Mouse (Mus musculus): Measurements from ENCODE around the gene Rhbdd3. TPM values are rescaled to one million over a fixed set of nuclear protein-coding genes. Genes with fewer than 3 reads are reported as not detected.

Gene Rhbdd3
- 48.0 and 67.1 TPM in 2 replicates for total RNA-seq (2014; rRNA removed)
- polyA plus RNA-seq (2015; fragmentation: Nextera tagmentation; extraction: Ambion mirVana): 50.4 and 54.6 TPM in 2 replicates

DNA sequence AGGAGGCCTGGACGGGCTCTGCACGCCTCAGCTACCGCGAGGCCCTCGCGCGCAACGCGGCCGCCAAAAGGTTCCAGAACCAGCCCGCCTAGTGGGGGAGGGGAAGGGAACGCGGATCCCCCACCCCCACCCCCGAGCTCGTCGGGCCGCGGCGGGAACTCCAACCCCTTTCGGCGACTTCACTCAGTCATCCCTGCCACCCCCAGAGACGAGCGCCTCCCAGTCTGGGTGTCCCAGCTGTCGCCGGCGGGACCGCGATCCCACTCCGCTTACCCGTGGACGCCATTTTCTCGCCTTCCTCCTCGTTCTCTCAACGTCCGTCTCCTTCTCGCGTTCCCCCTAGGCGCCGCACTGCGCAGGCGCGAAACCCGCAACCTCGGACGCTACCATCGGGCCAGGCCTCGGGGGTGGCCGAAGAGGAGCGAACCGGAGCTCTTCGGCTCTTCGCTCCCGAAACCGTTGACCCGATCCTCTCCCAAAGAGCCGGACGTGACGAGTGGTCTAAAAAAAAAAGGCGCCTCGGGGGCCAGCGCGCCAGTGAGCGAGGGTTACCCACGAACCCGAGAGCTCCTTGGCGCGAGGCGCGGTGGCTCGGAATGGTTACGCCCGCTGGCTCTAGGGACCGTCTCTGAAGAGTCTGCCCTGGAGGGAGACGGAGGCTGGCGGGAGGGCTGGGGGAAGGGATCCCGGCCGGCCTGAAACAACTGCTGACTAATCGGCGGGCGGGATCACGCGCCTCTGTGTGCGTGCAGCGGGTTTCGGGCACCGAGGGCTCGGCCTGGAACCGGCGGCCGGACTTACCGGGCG lies at the start of gene Rhbdd3, which contains the start of gene Ewsr1:
TSS of gene Rhbdd3 (plus strand) at position 191 of the 807 bp plus-strand sequence.
TSS of gene Ewsr1 (minus strand) at position 531 of the 807 bp plus-strand sequence.
- TF ChIP-seq CTCF (IDR thresholded peaks at IDR 0.05): no peak
- H3K9me3 ChIP-seq (ENCODE audit: low read length): no peaks in the 10 kb centered on the region
- H3K36me3 ChIP-seq (ENCODE audit: insufficient read depth, low read length): peaks cover 6% of the 10 kb centered on the region; the same call in 1 of the 2 replicates
- H3K4me3 ChIP-seq (ENCODE audit: low read depth, low read length): peak within 1 kb of the TSS; percentile 99
- no peaks in the 10 kb centered on the region for H3K27me3 ChIP-seq (ENCODE audit: insufficient read depth, low read length)
- H3K4me1 ChIP-seq (ENCODE audit: insufficient read depth, low read length): peaks cover 13% of the 10 kb centered on the region; the same call in 1 of the 2 replicates
- peak within 1 kb of the TSS; percentile 97 for H3K27ac ChIP-seq (ENCODE audit: low read depth, low read length)
- peak within 1 kb of the TSS; percentile 86 for H3K4me2 ChIP-seq (ENCODE audit: low read depth, low read length, poor library complexity, severe bottlenecking)
- H3K9ac ChIP-seq (replicated peaks; ENCODE audit: low read length, poor library complexity, severe bottlenecking): peak within 1 kb of the TSS; percentile 98
- WGBS: under 1% methylated on average over 89 of the region's 92 CpGs
- DNase-seq (ENCODE audit: low spot score): peak; percentile 97
- ATAC-seq (ENCODE audit: low FRiP score): peak; percentile 91

DNA sequence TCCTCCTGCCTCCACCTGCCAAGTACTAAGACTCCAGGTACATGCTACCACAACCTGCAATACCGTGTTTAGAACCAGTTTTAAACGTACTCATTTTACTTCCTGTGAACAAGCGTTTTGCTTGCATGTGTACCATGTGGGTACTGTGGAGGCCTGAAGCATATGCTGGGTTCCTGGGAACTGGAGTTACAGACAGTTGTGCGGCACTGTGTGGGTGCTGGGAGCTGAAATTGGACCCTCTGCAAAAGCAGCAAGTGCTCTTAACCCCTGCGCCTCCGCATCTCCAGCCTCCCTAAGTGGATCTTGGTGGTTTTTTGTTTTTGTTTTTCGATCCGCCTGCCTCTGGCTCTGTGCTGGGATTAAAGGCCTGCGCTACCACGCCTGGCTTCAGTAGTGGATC lies 47.1 kb upstream of the Rhbdd3 start:
- no peak for ATAC-seq (ENCODE audit: low FRiP score)
- WGBS: 77% methylated on average over 10 of the region's 10 CpGs
- H3K9ac ChIP-seq (replicated peaks; ENCODE audit: low read length, poor library complexity, severe bottlenecking): no peak overlapping the region
- H3K9me3 ChIP-seq (ENCODE audit: low read length): no peaks in the 10 kb centered on the region
- no peak overlapping the region for H3K4me2 ChIP-seq (ENCODE audit: low read depth, low read length, poor library complexity, severe bottlenecking)
- H3K4me3 ChIP-seq (ENCODE audit: low read depth, low read length): no peak overlapping the region
- TF ChIP-seq CTCF (IDR thresholded peaks at IDR 0.05): no peak
- DNase-seq (ENCODE audit: low spot score): no peak
- no peaks in the 10 kb centered on the region for H3K4me1 ChIP-seq (ENCODE audit: insufficient read depth, low read length)
- H3K27ac ChIP-seq (ENCODE audit: low read depth, low read length): no peak overlapping the region
- peaks cover 8% of the 10 kb centered on the region for H3K27me3 ChIP-seq (ENCODE audit: insufficient read depth, low read length)
- no peaks in the 10 kb centered on the region for H3K36me3 ChIP-seq (ENCODE audit: insufficient read depth, low read length)

DNA sequence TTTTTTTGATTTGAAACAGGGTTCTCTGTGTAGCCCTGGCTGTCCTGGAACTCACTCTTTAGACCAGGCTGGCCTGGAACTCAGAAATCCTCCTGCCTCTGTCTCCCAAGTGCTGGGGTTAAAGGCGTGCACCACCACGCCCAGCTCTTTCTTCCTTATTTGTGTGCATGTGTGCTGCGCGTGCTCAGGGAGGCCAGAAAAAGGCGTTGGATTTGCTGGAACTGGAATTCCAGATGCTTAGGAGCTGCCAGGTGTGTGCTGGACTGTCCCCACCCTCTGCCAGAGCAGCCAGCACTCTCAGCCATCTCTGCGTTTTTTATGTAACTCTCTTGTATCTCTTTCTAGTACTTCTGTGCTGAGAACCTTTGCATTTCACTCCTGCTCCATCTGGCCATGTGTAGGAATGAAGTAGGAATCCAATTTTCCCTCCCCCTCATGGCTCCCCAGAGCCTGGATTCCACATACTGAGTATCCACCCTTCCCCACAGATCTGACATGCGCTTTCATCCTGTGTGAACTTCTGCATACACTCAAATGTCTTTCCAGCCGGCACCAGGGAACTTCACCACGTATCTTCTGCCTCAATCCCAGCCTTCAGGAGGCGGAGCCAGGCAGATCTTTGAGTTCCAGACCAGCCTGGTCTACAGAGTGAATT lies 46.4 kb upstream of the Rhbdd3 start:
- WGBS: 75% methylated on average over 10 of the region's 10 CpGs
- H3K36me3 ChIP-seq (ENCODE audit: insufficient read depth, low read length): no peaks in the 10 kb centered on the region
- no peak overlapping the region for H3K4me3 ChIP-seq (ENCODE audit: low read depth, low read length)
- H3K4me1 ChIP-seq (ENCODE audit: insufficient read depth, low read length): no peaks in the 10 kb centered on the region
- H3K4me2 ChIP-seq (ENCODE audit: low read depth, low read length, poor library complexity, severe bottlenecking): no peak overlapping the region
- TF ChIP-seq CTCF (IDR thresholded peaks at IDR 0.05): no peak
- H3K9me3 ChIP-seq (ENCODE audit: low read length): no peaks in the 10 kb centered on the region
- H3K27me3 ChIP-seq (ENCODE audit: insufficient read depth, low read length): peaks cover 14% of the 10 kb centered on the region
- no peak for ATAC-seq (ENCODE audit: low FRiP score)
- no peak for DNase-seq (ENCODE audit: low spot score)
- H3K27ac ChIP-seq (ENCODE audit: low read depth, low read length): no peak overlapping the region
- H3K9ac ChIP-seq (replicated peaks; ENCODE audit: low read length, poor library complexity, severe bottlenecking): no peak overlapping the region

DNA sequence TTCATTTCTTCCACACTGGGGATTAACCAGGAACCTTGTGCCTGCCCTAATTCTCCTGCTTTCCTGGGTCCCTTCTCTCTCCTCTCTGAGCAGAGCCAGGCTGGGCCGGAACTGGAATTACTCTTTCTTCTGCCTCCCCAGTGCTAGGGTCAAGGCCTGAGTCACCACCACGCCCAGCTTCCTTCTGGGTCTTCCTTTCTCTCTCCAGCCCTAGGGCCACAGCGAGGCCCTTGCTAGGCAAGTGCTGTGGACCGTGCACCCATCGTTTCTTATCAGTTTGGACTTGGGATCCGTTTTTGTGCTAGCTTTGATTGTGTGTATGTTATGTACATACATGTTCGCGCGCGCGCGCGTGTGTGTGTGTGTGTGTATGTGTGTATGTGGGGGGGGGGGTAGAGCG lies 44.6 kb upstream of the Rhbdd3 start:
- Histone ChIP-seq H3K36me3 (ENCODE audit: insufficient read depth, low read length) (no peaks in the 10 kb centered on the region), H3K4me3 (ENCODE audit: low read depth, low read length) (no peak overlapping the region), H3K9ac (replicated peaks; ENCODE audit: low read length, poor library complexity, severe bottlenecking) (no peak overlapping the region), H3K9me3 (ENCODE audit: low read length) (no peaks in the 10 kb centered on the region), H3K4me1 (ENCODE audit: insufficient read depth, low read length) (0 out of 2 replicates have a peak, but pooled peaks cover 3% of the 10 kb centered on the region), H3K27me3 (ENCODE audit: insufficient read depth, low read length) (peaks cover 21% of the 10 kb centered on the region), H3K4me2 (ENCODE audit: low read depth, low read length, poor library complexity, severe bottlenecking) (no peak overlapping the region), H3K27ac (ENCODE audit: low read depth, low read length) (no peak overlapping the region)
- no peak for TF ChIP-seq CTCF (IDR thresholded peaks at IDR 0.05)
- ATAC-seq (ENCODE audit: low FRiP score): no peak
- no peak for DNase-seq (ENCODE audit: low spot score)
- 92% methylated on average over 14 of the region's 14 CpGs for WGBS

DNA sequence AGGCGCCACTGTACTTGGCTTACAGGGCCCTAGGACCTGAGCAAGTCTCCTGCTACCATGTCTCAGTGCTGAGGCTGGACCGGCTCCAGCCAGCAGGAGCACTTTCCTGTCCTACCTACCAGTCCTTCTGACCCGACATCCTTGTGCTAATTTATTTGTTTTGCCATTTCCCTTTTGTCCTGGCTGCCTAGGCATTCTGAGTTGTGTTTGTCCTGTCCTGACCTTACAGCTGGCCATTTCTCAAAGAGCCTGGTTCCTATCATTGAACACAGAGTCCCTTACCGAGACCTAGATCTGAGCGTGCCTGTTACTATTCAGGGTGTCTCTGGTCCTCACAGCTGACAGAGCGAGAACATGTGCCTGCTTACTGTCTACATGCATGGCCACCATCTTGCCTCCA lies 43.9 kb upstream of the Rhbdd3 start:
- ATAC-seq (ENCODE audit: low FRiP score): no peak

More for the DNA sequence above, 43.9 kb upstream of the Rhbdd3 start:
- 72% methylated on average over 6 of the region's 6 CpGs for WGBS
- no peaks in the 10 kb centered on the region for H3K36me3 ChIP-seq (ENCODE audit: insufficient read depth, low read length)
- H3K9me3 ChIP-seq (ENCODE audit: low read length): no peaks in the 10 kb centered on the region
- no peak for TF ChIP-seq CTCF (IDR thresholded peaks at IDR 0.05)
- peaks cover 26% of the 10 kb centered on the region for H3K27me3 ChIP-seq (ENCODE audit: insufficient read depth, low read length)
- H3K9ac ChIP-seq (replicated peaks; ENCODE audit: low read length, poor library complexity, severe bottlenecking): no peak overlapping the region
- no peak for DNase-seq (ENCODE audit: low spot score)
- H3K4me3 ChIP-seq (ENCODE audit: low read depth, low read length): no peak overlapping the region
- H3K4me1 ChIP-seq (ENCODE audit: insufficient read depth, low read length): 0 out of 2 replicates have a peak, but pooled peaks cover 3% of the 10 kb centered on the region
- no peak overlapping the region for H3K4me2 ChIP-seq (ENCODE audit: low read depth, low read length, poor library complexity, severe bottlenecking)
- no peak overlapping the region for H3K27ac ChIP-seq (ENCODE audit: low read depth, low read length)
